Mouse (Mus musculus): ENCODE measurements around the gene Slc2a12. TPM values are rescaled to one million over a fixed set of nuclear protein-coding genes. Genes with fewer than 3 reads are reported as not detected.

Gene Slc2a12
- total RNA-seq, 2 experiments from 2014 or later: 2.7 to 2.9 TPM

DNA sequence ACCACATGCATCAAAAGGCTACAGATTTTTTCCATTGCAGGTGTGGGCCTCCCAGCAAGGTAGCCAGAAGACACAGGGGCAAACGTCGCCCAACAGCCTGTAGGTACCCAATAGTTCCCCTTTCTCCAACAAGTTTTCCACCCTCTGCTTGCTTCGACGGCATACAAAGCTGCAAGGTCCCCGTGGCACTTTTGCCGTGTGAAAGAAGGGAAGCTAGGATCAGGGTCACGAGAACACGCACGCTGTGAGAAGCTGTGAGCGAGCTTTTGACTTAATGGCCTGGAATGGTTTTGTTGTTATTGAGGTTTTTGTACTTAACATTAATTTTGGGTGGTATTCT, 14.5 kb downstream of the Slc2a12 start:
- DNase-seq (ENCODE audit: extremely low spot score in 1 of 2, low spot score in 1 of 2): no peak

DNA sequence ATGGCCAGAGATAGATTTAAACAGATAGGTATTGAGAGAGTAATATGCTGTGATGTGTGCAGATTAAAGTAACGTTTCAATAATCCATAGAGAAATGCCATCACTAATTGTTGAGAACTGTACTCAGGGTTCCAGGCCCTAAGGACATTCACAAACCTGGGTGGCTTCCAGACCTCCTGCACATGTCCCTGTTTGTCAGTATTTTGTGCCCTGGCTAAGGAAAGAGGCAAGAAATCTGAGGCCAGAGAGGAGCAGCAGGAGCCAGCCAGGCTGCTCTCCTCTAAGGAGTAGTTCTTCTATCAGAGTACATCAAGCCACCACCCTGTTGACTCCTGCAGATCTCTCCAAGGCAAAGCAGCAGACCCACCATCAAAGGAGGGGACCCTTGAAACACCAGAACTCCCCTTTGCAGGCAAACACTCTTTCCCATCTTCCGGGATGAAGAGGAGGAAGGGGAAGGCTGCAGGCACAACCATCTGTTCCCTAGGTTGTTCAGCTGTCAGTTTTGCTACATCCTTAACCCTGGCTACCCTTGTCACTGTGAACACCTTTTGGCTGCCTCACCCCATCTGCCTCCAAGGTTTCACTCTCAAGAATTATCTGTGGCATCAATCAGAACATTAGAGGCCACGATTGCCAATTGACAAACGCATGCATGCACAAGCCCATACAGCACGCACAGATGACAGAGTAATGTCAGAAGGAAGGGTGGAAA, 15.6 kb downstream of the Slc2a12 start:
- DNase-seq (ENCODE audit: extremely low spot score in 1 of 2, low spot score in 1 of 2): no peak

GRCm38 (mm10) chr10:22668509-22668908, 23.7 kb downstream of the Slc2a12 start:
- DNase-seq (ENCODE audit: extremely low spot score in 1 of 2, low spot score in 1 of 2): no peak

DNA sequence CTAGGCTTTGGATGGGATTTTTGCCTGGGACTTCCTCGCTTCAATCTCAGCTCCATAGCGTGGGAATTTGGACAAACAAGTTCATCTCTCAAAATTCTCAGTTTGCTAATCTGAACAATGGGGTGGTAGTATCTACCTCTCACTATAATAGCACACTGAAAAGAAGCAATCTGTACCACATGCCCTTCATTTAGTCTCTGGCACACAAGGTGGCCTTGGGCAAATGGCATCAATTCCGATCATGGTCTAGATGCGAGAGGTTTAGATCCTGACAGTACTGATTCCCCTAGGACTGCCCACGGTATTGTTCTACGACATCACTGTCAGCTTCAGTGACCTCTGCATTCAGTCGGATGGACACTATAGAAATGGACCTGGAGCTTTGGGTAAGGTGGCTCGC, 29.4 kb downstream of the Slc2a12 start:
- DNase-seq (ENCODE audit: extremely low spot score in 1 of 2, low spot score in 1 of 2): no peak

DNA sequence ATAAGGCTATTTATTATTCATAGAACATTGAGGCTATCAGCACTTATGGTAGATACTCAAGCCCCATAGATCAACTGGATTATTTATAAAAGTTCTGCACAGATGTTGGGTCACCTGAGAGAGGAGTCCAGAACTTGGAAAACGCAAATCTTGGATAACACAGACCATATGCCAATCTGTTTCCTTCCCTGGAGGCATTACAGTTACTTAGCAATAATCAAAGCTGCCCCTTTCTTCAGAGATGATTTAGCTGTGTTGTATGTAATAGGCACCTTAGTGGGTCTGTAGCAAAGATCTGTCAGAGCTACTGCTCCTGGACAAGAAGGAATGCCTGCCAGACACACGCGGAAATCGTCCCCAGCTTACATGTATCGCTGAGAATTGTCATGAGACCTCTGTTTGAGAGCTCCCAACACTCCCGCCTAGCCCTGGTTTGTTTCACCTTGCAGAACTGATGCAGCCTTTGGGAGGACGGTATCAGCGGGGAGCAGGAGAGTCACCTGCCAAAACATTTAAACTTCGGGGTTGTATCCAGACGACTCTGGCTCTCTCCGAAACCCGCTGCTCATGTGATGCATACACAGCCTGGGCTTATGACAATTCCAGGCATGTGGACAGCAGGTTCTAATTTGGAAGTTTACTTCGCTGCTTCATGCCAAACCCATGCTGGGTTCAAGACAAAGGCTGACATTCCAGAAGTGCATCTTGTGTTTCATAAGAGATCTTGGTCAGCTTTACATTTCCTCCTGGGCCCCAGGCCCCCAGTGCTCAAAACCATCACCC, 31.2 kb downstream of the Slc2a12 start:
- no peak for DNase-seq (ENCODE audit: extremely low spot score in 1 of 2, low spot score in 1 of 2)

DNA sequence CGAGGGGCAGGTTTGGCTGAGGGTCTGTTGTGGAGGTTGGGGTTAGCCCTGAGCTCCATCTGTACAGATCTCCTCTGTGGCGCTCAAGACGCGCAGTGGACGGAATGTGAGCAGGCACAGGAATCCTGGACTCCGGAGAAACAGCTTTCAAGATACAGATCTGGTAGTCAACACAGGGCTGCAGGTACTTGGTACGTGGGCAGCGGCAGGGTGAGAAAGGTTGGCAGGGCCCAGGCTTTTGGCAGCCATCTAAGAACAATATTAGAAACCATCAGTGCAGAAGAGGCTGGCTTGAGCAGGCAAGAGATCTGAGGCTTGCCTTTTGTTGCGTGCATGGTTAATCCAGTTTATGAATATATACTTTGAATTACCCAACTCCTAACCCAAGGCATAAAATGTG, 51.4 kb downstream of the Slc2a12 start:
- no peak for DNase-seq (ENCODE audit: extremely low spot score in 1 of 2, low spot score in 1 of 2)

- no peak for DNase-seq (ENCODE audit: extremely low spot score in 1 of 2, low spot score in 1 of 2)
Observed at GRCm38 (mm10) chr10:22696864-22697263, 52.1 kb downstream of the Slc2a12 start.

DNA sequence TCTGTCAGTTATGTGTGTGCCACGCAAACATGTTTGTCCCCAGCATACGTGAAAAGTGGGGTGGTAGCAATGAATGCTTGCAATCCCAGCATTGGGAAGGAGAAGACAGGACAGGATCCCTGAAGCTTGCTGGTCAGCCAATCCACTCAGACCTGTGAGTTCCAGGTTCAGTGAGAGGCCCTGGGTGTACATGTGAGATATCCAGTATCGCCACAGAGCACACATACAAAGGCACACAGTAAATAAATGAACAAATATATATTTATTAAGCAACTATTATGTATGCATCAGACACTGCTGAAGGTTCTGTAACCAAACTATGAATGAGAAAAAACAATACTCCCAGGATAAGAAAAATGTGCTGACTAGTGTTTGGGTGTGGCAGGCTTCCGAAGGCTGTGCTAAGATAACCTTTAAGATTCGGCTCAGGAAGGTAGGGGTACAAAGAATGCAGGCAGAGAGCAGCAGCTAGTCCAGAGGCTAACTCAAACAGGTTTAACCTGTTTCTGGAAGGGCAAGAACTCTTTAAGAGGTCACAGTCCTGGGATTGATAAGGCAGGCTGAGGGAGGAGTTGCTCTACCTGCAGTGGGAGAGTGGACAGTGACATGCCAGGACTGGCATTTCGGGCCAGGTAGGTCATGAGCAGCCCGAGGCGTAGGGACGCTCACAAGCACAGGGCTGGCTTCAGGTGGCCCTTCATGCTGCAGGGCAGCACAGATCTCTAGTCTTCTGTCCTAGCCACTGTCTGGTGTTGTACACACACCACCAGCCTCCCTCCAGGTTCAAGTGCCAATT, 53.5 kb downstream of the Slc2a12 start:
- DNase-seq (ENCODE audit: extremely low spot score in 1 of 2, low spot score in 1 of 2): no peak

GRCm38 (mm10) chr10:22699487-22700335, 54.9 kb downstream of the Slc2a12 start:
- no peak for DNase-seq (ENCODE audit: extremely low spot score in 1 of 2, low spot score in 1 of 2)

DNA sequence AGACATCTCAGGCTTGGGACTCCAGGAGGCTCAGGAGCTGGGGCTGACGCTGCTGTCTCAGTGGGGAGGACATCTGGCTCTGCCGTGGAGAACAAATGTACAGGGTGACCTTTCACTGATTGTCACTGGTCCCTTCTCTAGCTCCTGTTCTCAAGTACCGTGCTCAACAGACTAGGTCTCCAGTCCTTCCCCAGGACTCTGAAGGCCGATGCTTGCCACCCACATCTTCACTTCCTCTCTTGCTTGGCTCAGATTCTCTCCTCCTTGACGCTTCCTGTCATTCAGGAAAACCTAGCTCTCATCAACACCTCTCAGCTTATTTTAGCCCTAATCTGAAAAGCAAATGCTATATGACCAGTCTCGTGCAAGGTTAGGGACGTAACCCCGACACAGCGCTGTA, 56.0 kb downstream of the Slc2a12 start:
- DNase-seq (ENCODE audit: extremely low spot score in 1 of 2, low spot score in 1 of 2): no peak

- DNase-seq (ENCODE audit: extremely low spot score in 1 of 2, low spot score in 1 of 2): no peak
Observed at GRCm38 (mm10) chr10:22701485-22702315, 56.9 kb downstream of the Slc2a12 start.

DNA sequence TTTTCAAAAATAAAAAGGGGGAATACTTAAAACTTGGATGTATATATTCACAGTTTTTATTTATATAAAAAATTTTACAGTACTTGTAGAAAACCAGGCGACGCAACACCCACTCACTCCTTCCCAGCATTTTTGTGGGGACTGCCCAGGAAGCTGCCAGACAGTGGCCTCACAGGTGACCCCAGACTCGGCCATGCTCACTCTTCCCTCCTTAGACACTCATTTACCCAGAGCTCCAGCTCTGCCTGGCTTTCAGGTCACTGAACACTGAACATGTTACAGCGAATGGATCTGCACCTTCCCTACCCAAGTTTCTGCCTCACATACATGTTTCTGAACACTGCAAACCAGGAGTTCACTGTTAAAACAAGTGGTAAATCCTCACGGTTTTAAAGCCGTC, 59.0 kb downstream of the Slc2a12 start:
- DNase-seq (ENCODE audit: extremely low spot score in 1 of 2, low spot score in 1 of 2): no peak

GRCm38 (mm10) chr10:22708190-22708843, 63.5 kb downstream of the Slc2a12 start:
- DNase-seq (ENCODE audit: extremely low spot score in 1 of 2, low spot score in 1 of 2): no peak

- DNase-seq (ENCODE audit: extremely low spot score in 1 of 2, low spot score in 1 of 2): no peak
Observed at GRCm38 (mm10) chr10:22710173-22710777, 65.5 kb downstream of the Slc2a12 start.

GRCm38 (mm10) chr10:22712955-22713354, 68.1 kb downstream of the Slc2a12 start:
- no peak for DNase-seq (ENCODE audit: extremely low spot score in 1 of 2, low spot score in 1 of 2)

- peak in 1 of 2 experiments; percentile 52 for DNase-seq (ENCODE audit: extremely low spot score in 1 of 2, low spot score in 1 of 2)
Observed at GRCm38 (mm10) chr10:22714520-22714919, 69.7 kb downstream of the Slc2a12 start.

- no peak for DNase-seq (ENCODE audit: extremely low spot score in 1 of 2, low spot score in 1 of 2)
Observed at GRCm38 (mm10) chr10:22718475-22718874, 73.7 kb downstream of the Slc2a12 start.

DNA sequence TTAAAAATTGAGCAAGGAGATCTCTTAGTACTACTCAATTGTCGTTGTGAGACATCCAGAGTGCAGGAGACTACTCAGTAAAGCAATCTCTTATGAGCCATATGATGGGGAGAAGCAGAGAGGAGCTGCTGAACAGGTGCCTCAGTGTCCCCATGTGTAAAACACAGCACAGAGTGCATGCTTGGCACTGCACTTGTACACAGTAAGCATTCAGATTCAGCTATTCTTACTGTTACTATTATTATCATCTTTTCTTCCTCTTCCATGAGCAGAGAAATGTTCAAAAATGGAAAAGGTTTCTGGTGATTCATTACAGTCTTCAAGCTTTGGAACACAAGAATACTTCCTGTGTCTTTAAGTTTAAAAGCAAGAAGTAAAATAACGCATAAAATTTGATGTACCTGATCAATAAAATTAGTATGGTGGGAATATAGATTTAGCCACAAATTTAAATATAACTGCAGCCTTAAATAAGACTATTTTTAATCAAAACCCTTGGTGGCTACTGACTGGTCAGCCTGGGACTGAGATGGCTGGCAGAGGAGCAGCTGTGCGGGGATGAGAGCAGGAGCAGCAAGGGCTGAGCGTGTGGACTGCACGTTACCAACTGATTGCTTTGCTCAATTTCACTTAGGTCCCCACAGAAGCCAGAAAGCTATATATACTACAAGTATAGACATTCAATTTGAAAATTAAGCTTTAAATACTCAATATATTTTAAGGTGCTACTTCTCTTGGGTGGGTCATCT, 76.1 kb downstream of the Slc2a12 start:
- no peak for DNase-seq (ENCODE audit: extremely low spot score in 1 of 2, low spot score in 1 of 2)
